Mouse (Mus musculus) heart, adult 8-10 months (tissue): ENCODE measurements around the gene As3mt. TPM values are rescaled to one million over a fixed set of nuclear protein-coding genes. Genes with fewer than 3 reads are reported as not detected.

ENCODE experiments used
- DNase-seq: peaks from one replicate; pipeline ENCODE4 v3.0.0; 2022; ENCODE audit warnings: low spot score
- total RNA-seq, 4 experiments: library from RNA; stranded (reverse); gene quantifications; 2 replicates each; pipeline ENCODE4 v1.2.4; 2022

As3mt gene
- total RNA-seq, 4 experiments from 2014 or later = 91.3 to 104 (median 98.7) TPM

DNA sequence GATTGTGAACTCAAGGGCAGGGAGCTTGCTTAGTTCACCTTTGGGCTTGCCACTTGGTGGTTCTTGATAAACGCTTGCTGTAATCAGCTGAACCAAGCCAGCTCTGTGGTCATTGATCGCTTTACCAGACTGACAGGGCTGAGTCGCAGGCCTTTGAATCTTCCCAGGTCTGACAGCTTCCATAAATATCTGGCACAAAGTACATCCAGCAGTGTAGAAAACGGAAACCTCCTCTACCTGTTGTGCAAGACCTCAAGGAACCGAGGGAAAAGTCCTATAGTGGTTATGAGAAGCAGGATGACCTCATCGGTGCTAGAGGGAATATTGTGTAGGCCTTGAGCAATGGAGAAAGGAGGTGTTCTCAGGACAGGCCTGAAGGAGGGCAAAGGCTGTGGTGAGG is 77.2 kb downstream of the As3mt start:
- no peak for DNase-seq

GRCm38 (mm10) chr19:46785633-46786032 is 78.4 kb downstream of the As3mt start:
- no peak for DNase-seq

- DNase-seq = no peak
Measured at GRCm38 (mm10) chr19:46789782-46790181, 82.5 kb downstream of the As3mt start.

Other genes starting within 250 kb of the As3mt start
- 10 to 100 TPM; 31.5 to 38.8 (median 37.6) TPM for gene Trim8, start 205.8 kb upstream of the As3mt start, total RNA-seq
- gene Arl3, start 134.3 kb upstream of the As3mt start, total RNA-seq = 10 to 100 TPM; 31.3 to 56.0 (median 43.5) TPM
- 1 to 10 TPM; 2.2 to 4.9 (median 2.7) TPM for gene Sfxn2, start 134.1 kb upstream of the As3mt start, total RNA-seq
- gene Wbp1l, start 108.4 kb upstream of the As3mt start, total RNA-seq = 10 to 100 TPM; 46.6 to 60.7 (median 56.0) TPM
- not detected for gene Cyp17a1, start 34.3 kb upstream of the As3mt start, total RNA-seq
- gene Borcs7, start 17.6 kb upstream of the As3mt start, total RNA-seq = 10 to 100 TPM in 1 of 4 experiments, 1 to 10 TPM in 3; 7.7 to 11.1 (median 8.6) TPM
- 1 to 10 TPM; 5.2 to 8.4 (median 6.0) TPM for gene Cnnm2, start 54.1 kb downstream of the As3mt start, total RNA-seq